Mouse (Mus musculus): Measurements from ENCODE around the gene Kcnrg. TPM values are rescaled to one million over a fixed set of nuclear protein-coding genes. Genes with fewer than 3 reads are reported as not detected.

Kcnrg gene
- total RNA-seq, 4 experiments from 2014 or later, result 0.14 to 0.46 (median 0.25) TPM; not detected in 1

- peak; percentile 35 for DNase-seq
Measured at GRCm38 (mm10) chr14:61647182-61647880, 40.1 kb downstream of the Kcnrg start.

GRCm38 (mm10) chr14:61647881-61648684, 40.8 kb downstream of the Kcnrg start:
- DNase-seq, result peak; percentile 30

- peak; percentile 94 for DNase-seq
Measured at GRCm38 (mm10) chr14:61648685-61649504, 41.6 kb downstream of the Kcnrg start.

- no peak for DNase-seq
Measured at GRCm38 (mm10) chr14:61650291-61650960, 43.2 kb downstream of the Kcnrg start.

- DNase-seq, result no peak
Measured at GRCm38 (mm10) chr14:61656469-61656868, 49.2 kb downstream of the Kcnrg start.

GRCm38 (mm10) chr14:61661496-61661895, 54.2 kb downstream of the Kcnrg start:
- no peak for DNase-seq

- no peak for DNase-seq
Measured at GRCm38 (mm10) chr14:61662307-61662706, 55.0 kb downstream of the Kcnrg start.

Small RNAs within 50 kb of the gene (microRNA-seq; reads per million reads assigned to microRNA genes)
- gene Mir15a (950 to 1,396 reads per million in 2 experiments), gene Mir16-1 (428 to 1,430 reads per million in 2 experiments)

Other genes starting within 250 kb of the Kcnrg start
- gene Ebpl, start 247.0 kb upstream of the Kcnrg start, total RNA-seq (2022), result 1 to 10 TPM; 5.2 to 6.9 (median 6.1) TPM
- 10 to 100 TPM; 24.1 to 35.9 (median 31.4) TPM for gene Kpna3, start 167.6 kb upstream of the Kcnrg start, total RNA-seq (2022)
- 10 to 100 TPM; 19.3 to 21.7 (median 19.8) TPM for gene Spryd7, start 50.6 kb upstream of the Kcnrg start, total RNA-seq (2022)
- 10 to 100 TPM in 2 of 4 experiments, 1 to 10 TPM in 2; 7.8 to 12.4 (median 10.5) TPM for gene Trim13, start 9.2 kb upstream of the Kcnrg start, total RNA-seq (2022)